Mouse (Mus musculus): ENCODE measurements around the gene Fgfr2.
A peak's percentile ranks its signal among the peaks of the same experiment; 100 is the strongest.
"Not testable (repeated sequence)": the region's sequence is repeated elsewhere in the genome, so short reads cannot be mapped to it uniquely, and the experiment has no call there.

The Fgfr2 gene

DNA sequence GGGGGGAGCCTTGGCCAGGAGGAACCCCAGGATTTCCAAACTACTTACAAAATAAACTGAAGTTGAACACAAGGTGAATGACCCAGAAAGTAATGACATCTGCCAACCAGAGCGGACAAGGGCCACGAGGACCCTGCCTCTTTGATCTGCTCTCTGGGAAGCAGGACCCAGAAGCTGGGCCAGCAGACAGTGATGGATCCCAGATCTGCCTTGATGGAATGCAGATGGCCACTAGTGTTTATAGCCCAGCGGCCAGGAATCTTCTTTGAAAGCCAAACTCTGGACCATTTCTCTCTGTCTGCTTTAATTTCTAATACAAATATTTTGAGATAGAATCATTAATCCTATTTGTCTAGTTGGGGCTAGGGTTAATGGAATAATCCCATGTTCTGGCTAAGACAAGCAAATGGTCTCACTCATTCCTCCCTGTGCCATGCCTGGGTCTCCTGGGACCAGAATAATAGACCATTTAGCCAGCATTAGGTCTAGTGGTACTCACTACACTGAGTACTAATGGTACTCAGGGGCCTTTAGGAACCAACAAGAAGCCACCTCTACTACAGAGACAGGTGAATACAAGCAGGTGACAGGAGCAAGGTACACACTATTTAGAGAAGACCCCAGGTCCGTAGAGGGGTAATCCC is 674.5 kb downstream of the Fgfr2 start:
- H3K36me3 ChIP-seq (ENCODE audit: control insufficient read depth, insufficient read depth, low read length, poor library complexity, severe bottlenecking), result no peaks in the 10 kb centered on the region
- H3K27me3 ChIP-seq (ENCODE audit: control insufficient read depth, insufficient read depth, low read length, poor library complexity, severe bottlenecking), result no peaks in the 10 kb centered on the region
- DNase-seq (ENCODE audit: low read depth, low spot score), result no peak

DNA sequence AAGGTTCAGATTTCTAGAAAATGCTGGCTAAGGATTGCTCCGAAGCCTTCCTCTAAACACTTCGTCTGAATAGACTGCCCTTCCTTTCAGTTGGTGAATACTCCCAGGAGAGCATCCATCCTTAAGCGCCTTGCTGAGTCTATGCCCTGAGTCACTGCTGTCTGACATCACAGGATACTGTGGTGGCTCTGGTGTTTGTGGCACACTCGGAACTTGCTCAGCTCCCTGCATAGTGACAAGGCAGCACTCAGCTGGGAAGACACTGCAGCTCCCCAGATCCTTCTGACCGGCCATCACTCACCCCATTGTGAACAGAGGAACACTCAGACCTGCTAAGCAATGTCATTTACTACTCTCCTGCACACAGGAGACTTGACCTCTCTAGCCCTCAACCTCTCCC is 675.6 kb downstream of the Fgfr2 start:
- no peak for DNase-seq (ENCODE audit: low read depth, low spot score)
- H3K36me3 ChIP-seq (ENCODE audit: control insufficient read depth, insufficient read depth, low read length, poor library complexity, severe bottlenecking), result no peaks in the 10 kb centered on the region

DNA sequence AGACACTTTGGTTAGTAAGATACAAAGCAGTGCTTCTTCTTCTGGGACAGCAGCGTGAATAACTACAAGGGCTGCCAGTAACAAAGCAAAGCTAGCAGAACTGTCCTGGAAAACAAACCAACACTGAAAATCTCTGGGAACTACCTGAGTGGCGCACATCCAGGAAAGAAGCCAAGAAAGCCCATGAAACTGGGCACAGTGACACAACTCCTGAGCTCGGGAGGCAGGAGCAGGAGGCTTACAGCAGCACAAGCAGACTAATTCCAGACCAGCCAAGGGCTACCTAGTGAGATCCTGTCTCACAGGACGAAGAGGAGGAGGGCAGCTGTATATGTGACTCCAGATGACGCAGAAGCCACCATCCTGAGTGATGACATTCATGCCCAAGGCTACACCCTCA is 676.3 kb downstream of the Fgfr2 start:
- Histone ChIP-seq H3K27me3 (ENCODE audit: control insufficient read depth, insufficient read depth, low read length, poor library complexity, severe bottlenecking) (no peaks in the 10 kb centered on the region), H3K36me3 (ENCODE audit: control insufficient read depth, insufficient read depth, low read length, poor library complexity, severe bottlenecking) (no peaks in the 10 kb centered on the region)
- DNase-seq (ENCODE audit: low read depth, low spot score), result no peak

More for the DNA sequence above, 675.6 kb downstream of the Fgfr2 start:
- no peaks in the 10 kb centered on the region for H3K27me3 ChIP-seq (ENCODE audit: control insufficient read depth, insufficient read depth, low read length, poor library complexity, severe bottlenecking)

DNA sequence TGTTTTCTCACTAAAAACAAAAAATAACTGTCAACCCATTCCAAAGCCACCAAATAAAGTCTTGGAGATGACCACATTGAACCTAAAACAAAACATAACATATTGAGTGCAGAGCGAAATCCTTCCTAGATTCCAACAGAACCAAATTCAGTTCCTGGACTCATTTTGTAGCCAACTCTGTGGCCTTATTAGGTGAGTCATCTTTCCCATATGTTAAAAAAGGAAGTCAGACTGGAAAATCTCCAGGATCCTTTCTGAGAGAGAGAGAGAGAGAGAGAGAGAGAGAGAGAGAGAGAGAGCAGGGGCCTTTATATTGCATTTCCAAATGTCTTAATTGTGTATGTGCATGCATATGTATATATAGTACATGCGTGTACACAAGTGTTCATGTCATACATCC is 678.9 kb downstream of the Fgfr2 start:
- H3K36me3 ChIP-seq (ENCODE audit: control insufficient read depth, insufficient read depth, low read length, poor library complexity, severe bottlenecking), result no peaks in the 10 kb centered on the region
- no peak for DNase-seq (ENCODE audit: low read depth, low spot score)

DNA sequence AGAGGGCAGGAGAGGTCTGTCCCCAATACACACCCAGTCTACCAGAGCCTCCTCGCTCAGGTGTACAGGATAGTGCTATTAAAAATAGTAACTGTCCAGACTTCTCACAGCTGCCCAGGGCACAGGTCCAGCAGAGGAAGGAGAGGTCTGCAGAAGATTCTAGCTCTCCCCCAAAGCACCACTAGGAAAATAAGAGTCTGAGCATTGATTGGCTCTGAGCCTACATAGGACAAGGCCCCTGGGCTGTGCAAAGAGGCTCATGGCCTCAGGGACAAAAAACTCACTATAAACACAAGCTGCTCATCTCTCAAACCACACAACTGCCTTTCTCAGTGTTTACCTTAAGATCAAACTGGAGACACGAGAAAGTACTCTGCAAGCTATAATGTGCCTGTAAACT is 679.4 kb downstream of the Fgfr2 start:
- H3K27me3 ChIP-seq (ENCODE audit: control insufficient read depth, insufficient read depth, low read length, poor library complexity, severe bottlenecking), result no peaks in the 10 kb centered on the region
- no peak for DNase-seq (ENCODE audit: low read depth, low spot score)
- H3K36me3 ChIP-seq (ENCODE audit: control insufficient read depth, insufficient read depth, low read length, poor library complexity, severe bottlenecking), result no peaks in the 10 kb centered on the region

More for the DNA sequence above, 678.9 kb downstream of the Fgfr2 start:
- H3K27me3 ChIP-seq (ENCODE audit: control insufficient read depth, insufficient read depth, low read length, poor library complexity, severe bottlenecking), result no peaks in the 10 kb centered on the region

DNA sequence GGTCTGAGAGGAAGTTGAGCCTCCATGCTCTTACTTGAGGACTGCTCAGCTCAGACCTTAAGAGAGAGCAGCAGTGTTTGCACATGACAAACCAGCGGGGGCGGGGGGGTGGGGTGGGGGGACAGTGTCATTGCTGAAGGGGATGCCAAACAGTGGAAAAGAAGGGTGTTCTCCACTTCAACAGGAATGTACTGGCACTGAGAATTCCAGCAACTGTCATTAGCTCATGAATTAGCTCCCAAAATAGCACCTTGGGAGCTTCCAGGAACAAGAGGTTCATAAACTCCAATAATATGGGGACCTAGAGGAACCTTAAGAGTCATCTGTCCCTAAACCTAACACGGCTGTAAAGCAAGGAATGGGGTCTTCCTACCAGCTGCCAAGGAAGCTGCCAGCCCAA is 680.0 kb downstream of the Fgfr2 start:
- no peaks in the 10 kb centered on the region for H3K27me3 ChIP-seq (ENCODE audit: control insufficient read depth, insufficient read depth, low read length, poor library complexity, severe bottlenecking)
- no peak for DNase-seq (ENCODE audit: low read depth, low spot score)
- no peaks in the 10 kb centered on the region for H3K36me3 ChIP-seq (ENCODE audit: control insufficient read depth, insufficient read depth, low read length, poor library complexity, severe bottlenecking)

DNA sequence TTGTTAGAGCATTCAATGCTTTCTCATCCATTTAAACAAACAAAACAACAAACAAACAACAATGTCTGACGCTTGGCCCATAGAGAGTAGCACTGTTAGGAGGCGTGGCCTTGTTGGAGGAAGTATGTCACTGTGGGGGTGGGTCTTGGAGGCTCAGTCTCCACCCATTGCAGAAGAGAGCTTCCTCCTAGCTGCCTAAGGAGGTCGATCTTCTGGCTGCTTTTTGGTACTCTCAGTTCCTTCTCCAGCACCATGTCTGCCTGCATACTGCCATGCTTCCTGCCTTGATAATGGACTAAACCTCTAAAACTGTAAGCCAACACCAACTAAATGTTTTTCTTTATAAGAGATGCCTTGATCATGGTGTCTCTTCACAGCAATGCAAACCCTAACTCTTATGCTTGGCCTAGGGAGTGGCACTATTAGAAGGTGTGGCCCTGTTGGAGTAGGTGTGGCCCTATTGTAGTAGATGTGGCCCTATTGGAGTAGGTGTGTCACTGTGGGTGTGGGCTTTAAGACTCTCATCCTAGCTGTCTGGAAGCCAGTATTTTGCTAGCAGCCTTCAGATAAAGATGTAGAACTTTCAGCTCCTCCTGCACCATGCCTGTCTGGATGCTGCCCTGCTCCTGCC is 680.9 kb downstream of the Fgfr2 start:
- H3K36me3 ChIP-seq (ENCODE audit: control insufficient read depth, insufficient read depth, low read length, poor library complexity, severe bottlenecking); H3K27me3 ChIP-seq (ENCODE audit: control insufficient read depth, insufficient read depth, low read length, poor library complexity, severe bottlenecking): not testable (repeated sequence)
- peak; percentile 30 for DNase-seq (ENCODE audit: low read depth, low spot score)

DNA sequence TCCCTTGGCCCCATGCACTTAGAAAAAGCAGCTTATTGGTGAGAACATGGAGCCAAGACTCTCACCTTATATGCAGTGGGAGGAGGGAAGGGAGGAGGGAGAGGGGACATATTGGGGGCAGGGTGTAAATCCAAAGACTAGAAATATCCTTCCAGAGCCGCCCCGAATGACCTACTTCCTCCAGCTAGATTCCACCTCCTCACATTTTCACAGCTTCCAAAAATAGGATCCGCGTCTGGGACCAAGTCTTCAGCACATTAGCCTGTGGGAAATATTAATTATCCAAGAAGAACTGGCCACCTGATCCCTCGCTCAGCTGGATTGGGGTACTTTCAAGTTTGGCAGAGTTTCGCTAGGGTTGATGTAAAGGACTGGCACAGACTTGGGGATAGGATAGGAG is 683.2 kb downstream of the Fgfr2 start:
- H3K27me3 ChIP-seq (ENCODE audit: control insufficient read depth, insufficient read depth, low read length, poor library complexity, severe bottlenecking), result no peaks in the 10 kb centered on the region
- no peak for DNase-seq (ENCODE audit: low read depth, low spot score)
- H3K36me3 ChIP-seq (ENCODE audit: control insufficient read depth, insufficient read depth, low read length, poor library complexity, severe bottlenecking), result no peaks in the 10 kb centered on the region

DNA sequence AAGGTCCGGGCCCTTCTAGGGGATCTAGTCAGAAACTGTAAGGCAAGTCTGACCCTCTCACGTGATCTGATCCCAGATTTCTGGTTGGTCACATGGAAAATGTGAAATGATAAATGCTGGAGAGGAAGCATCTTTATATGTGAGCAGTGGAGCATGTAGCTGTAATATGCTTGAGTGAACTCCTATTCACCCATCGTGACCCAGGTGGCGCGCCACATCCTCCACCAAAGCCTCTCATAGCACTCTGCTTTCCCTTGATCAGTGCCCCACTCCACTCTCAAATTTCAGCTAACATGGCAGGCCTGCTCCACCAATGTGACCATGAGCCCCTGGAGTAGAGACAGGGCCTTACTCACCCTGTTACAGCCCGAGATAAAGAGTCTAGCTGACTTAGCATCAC is 685.1 kb downstream of the Fgfr2 start:
- Histone ChIP-seq H3K27me3 (ENCODE audit: control insufficient read depth, insufficient read depth, low read length, poor library complexity, severe bottlenecking) (no peaks in the 10 kb centered on the region), H3K36me3 (ENCODE audit: control insufficient read depth, insufficient read depth, low read length, poor library complexity, severe bottlenecking) (no peaks in the 10 kb centered on the region)
- DNase-seq (ENCODE audit: low read depth, low spot score), result peak; percentile 65

DNA sequence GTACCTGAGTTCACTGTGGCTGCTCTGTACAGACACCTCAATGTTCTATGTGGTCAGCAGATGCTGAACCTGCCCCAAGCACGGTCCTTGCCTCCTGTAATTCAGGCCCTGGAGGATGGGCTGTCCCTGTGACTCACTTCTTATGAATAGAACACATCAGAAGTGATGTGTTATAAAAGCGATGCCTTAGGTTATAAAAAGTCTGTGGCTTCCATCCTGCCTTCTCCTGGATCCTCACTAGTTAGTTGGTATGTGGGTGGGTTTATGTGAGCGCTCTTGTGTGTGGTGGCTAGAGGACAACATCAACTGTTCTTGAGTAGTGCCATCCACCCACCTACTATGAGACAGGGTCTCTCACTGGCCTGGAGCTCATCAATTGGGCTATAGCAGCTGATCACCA is 685.7 kb downstream of the Fgfr2 start:
- Histone ChIP-seq H3K36me3 (ENCODE audit: control insufficient read depth, insufficient read depth, low read length, poor library complexity, severe bottlenecking) (no peaks in the 10 kb centered on the region), H3K27me3 (ENCODE audit: control insufficient read depth, insufficient read depth, low read length, poor library complexity, severe bottlenecking) (no peaks in the 10 kb centered on the region)
- DNase-seq (ENCODE audit: low read depth, low spot score), result no peak

DNA sequence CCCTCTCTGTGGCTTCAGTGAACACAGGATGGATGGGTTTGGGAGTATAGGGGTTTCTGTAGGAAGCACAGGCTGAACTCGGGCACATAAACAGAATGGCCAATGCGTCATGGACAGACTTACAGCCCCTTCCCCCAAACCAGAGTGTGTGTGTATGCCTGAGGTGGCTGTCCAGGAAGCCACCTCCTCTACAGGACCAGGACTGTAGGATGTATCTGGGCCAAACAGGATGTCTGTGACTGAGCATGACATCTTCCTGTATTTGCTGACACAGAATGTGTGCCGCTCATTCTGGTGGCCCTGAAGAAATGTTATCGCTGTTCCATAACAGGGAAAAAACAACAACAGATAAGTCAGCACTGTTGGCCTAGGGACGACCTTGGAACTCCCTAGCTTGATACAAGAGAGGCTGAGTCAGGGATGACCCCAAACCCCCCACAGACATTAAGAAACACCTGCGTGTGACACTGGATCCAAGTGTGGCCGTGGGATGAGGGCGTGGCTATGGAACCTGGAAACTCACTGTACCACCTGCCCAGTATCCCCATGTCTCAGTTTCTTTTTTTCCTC is 687.6 kb downstream of the Fgfr2 start:
- no peaks in the 10 kb centered on the region for H3K27me3 ChIP-seq (ENCODE audit: control insufficient read depth, insufficient read depth, low read length, poor library complexity, severe bottlenecking)

DNA sequence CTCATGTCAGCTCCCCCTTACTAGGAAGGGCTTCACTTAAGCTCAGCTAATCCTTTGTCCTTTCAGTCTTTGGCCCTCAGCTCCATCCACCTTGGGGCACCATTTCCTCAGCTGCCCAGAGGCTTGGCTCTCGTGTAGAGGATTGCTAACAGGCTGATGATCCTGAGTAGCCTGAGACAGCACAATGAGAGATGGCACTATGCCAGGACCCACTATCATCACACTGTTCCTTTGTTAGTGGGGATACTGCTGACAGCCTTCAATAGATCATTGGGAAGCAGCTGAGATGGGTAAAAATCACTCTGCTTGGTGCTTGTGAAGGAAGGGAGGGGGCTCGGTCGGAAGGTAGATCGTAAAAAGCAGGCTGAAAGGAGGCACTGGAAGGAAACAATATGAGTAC is 693.8 kb downstream of the Fgfr2 start:
- Histone ChIP-seq H3K27me3 (ENCODE audit: control insufficient read depth, insufficient read depth, low read length, poor library complexity, severe bottlenecking) (no peaks in the 10 kb centered on the region), H3K36me3 (ENCODE audit: control insufficient read depth, insufficient read depth, low read length, poor library complexity, severe bottlenecking) (no peaks in the 10 kb centered on the region)
- DNase-seq (ENCODE audit: low read depth, low spot score), result no peak

More for the DNA sequence above, 687.6 kb downstream of the Fgfr2 start:
- DNase-seq (ENCODE audit: low read depth, low spot score), result no peak
- no peaks in the 10 kb centered on the region for H3K36me3 ChIP-seq (ENCODE audit: control insufficient read depth, insufficient read depth, low read length, poor library complexity, severe bottlenecking)

DNA sequence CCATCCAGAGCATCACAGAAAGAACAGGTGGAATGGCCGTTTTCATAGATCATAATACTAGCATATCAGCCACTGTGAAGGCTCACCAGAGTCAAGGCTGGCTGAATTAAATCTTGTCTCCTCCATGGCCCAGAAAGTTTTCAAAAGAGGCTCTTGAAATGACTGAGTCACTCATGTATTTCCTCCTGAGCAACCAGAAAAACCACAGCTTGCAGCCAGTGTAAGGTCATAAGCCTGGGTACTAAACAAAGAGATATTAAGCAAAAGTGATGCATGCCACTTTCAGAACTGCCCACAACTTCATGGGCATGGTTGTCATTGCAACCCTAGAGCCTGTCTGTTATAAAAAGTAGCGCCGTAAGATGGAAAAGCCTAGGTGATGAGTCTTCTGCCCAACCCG is 694.8 kb downstream of the Fgfr2 start:
- DNase-seq (ENCODE audit: low read depth, low spot score), result no peak
- Histone ChIP-seq H3K36me3 (ENCODE audit: control insufficient read depth, insufficient read depth, low read length, poor library complexity, severe bottlenecking) (no peaks in the 10 kb centered on the region), H3K27me3 (ENCODE audit: control insufficient read depth, insufficient read depth, low read length, poor library complexity, severe bottlenecking) (no peaks in the 10 kb centered on the region)

DNA sequence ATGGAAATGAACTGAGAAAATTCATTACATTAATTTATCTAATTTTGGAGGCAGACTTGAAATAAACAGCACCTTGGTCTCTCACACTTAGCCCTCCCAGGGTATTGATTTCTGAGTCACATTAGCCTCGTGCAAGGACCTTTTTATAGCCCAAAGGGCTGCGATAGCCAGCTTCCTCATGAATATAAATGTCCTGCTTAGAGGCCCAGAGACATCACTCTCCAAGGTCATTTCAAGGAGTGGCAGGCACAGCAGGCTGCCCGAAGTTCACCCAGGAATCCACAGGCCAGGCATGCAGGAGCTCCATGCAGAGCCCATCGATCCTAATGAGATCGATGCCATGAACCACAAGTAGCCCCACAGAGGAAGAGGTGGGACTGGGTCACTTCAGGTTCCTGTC is 697.1 kb downstream of the Fgfr2 start:
- Histone ChIP-seq H3K27me3 (ENCODE audit: control insufficient read depth, insufficient read depth, low read length, poor library complexity, severe bottlenecking) (no peaks in the 10 kb centered on the region), H3K36me3 (ENCODE audit: control insufficient read depth, insufficient read depth, low read length, poor library complexity, severe bottlenecking) (no peaks in the 10 kb centered on the region)
- DNase-seq (ENCODE audit: low read depth, low spot score), result no peak

DNA sequence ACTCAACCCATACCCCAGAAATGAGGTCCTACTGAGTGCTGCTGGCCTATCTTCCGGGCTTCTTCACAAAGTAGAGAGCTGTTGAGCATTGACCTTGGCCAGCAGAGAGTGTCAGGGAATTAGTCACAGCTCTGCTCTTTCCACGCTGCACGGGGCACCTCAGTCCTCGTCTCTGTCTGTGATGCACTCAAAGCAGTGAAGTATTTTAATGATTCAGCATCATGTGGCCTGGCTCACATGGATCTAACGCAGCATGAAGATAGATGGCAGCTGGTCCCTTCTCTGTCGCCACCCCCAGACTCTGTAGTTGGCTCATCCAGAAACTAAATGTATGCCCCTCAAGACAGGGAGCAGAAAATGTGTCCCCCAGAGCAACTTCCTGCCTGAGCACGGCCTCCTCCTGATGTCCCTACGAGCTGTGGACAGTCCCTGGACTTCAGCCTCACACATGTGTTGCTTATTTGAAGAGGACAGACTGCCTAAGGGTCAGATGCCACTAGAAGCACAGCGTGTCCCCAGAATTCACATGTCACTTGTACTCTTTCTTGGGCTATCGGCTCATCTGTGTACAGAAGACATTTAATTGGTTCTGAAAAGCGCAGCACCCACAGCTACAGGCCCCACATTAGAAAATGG is 697.7 kb downstream of the Fgfr2 start:
- Histone ChIP-seq H3K36me3 (ENCODE audit: control insufficient read depth, insufficient read depth, low read length, poor library complexity, severe bottlenecking) (no peaks in the 10 kb centered on the region), H3K27me3 (ENCODE audit: control insufficient read depth, insufficient read depth, low read length, poor library complexity, severe bottlenecking) (no peaks in the 10 kb centered on the region)
- DNase-seq (ENCODE audit: low read depth, low spot score), result no peak
